Mouse (Mus musculus): ENCODE measurements around the gene Slc8a1. TPM values are rescaled to one million over a fixed set of nuclear protein-coding genes. Genes with fewer than 3 reads are reported as not detected.
A peak's percentile ranks its signal among the peaks of the same experiment; 100 is the strongest.

Slc8a1 gene
- total RNA-seq, 1 experiment, result 0.71 TPM

DNA sequence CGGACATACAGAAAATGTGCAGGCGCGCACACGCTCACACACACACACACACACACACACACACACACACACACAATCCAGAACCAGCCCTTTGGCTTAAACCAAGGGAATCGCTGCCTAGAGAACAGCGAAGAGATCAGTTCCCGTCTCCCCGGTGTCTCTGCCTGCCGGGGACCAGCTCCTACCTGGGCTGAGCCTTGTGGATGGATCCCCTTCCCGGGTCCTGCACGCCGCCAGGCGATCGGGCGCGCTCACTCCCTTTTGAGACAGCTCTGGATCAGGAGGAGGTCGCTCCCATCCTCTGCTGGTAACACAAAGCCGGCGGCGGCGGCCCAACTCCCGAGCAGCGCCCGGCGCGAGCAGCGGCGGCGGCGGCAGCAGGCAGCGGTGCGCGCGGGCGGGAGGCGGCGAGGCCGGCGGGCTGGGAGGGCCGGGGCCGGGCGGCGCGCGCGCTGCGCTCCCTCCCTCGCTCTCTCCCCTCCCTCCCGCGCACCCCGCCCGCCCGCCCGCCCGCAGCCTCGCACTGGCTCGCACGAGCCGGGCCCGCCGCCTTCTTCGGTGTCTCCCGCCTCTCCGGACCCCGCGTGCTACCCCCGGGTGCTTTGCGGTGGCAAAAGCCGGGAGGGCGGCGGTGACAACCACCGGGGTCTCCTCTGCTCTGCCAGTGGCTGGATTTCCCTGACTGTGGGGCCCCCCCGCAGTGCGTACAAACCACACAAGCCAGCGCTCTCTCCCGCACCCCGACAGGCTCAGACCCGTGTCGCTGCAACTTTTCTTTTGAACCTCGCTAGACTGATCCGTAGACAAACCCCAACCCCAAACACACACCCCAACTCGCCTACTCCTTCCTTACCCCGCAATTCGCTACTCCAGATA is 68.1 kb downstream of the Slc8a1 start:
- TF ChIP-seq MAFK (IDR thresholded peaks at IDR 0.05; ENCODE audit: insufficient read depth, low read depth, low read length), result no peak
- no peak for TF ChIP-seq ZC3H11A (IDR thresholded peaks at IDR 0.05; ENCODE audit: borderline replicate concordance, low read depth, low read length)
- TF ChIP-seq ZNF384 (IDR thresholded peaks at IDR 0.05; ENCODE audit: low read depth, low read length), result no peak
- no peak for TF ChIP-seq HCFC1 (IDR thresholded peaks at IDR 0.05; ENCODE audit: borderline replicate concordance, insufficient read depth, low read length)
- TF ChIP-seq CHD2 (IDR thresholded peaks at IDR 0.05; ENCODE audit: low read depth, low read length), result no peak
- in situ Hi-C loops (cut with MboI; ENCODE audit: low sequenced_read_pairs in 2 of 2, unreplicated experiment in 2 of 2), result no loop called here

DNA sequence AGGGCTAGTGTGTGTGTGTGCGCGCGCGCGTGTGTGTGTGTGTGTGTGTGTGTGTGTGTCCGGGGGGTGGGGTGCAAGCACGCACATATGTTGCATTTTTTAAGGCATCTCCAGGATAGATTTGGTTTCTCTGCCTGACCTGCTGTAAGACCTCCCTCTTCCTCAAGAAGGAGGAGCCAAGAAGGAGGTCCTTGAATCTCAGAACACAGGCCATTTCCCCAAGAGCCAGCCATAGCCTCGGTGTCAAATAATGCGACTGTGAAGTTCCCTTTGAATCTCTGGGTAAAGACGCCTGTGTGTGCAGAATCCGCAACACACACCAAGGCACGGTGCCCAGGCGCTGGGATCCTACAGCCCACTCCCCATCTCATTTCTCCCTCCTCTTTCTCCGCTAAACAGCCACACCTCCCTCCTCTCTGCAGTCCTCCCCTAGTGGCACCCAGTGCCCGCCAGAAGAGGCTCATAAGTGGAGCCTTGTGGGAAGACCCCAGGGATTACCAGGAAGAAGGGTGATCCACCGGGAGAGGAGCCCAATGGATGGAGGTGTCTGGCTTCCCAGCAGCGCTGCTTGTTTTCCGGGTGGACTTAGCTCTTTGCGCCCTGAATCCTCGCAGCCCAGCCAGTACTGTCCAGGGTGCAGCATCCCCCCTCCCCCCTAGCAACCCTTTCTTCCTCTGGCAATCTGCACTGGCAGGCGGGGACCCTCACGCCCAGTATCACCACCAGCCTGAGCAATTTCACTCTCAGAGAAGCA is 68.9 kb downstream of the Slc8a1 start:
- Histone ChIP-seq H3K4me1 (ENCODE audit: control insufficient read depth in 2 of 2, insufficient read depth in 2 of 2, low read length in 2 of 2, poor library complexity in 1 of 2) (peaks cover 0 to 2% of the 10 kb centered on the region in 2 experiments; a peak in 1 of 4 replicates), H3K4me3 (ENCODE audit: insufficient read depth in 1 of 2, low read depth in 1 of 2, low read length in 2 of 2, poor library complexity in 1 of 2, severe bottlenecking in 1 of 2) (peak overlapping the region; percentile 61 to 71), H3K36me3 (ENCODE audit: control insufficient read depth, insufficient read depth, low read length, poor library complexity, severe bottlenecking) (no peaks in the 10 kb centered on the region), H3K9ac (ENCODE audit: insufficient read depth, low read depth, low read length, poor library complexity, severe bottlenecking) (peak overlapping the region; percentile 58; the same call in 1 of the 2 replicates), H3K9me3 (ENCODE audit: control insufficient read depth, insufficient read depth, low read depth, low read length) (no peaks in the 10 kb centered on the region), H3K27ac (ENCODE audit: insufficient read depth, low read depth, low read length, poor library complexity, severe bottlenecking) (no peak overlapping the region)
- TF ChIP-seq HCFC1 (IDR thresholded peaks at IDR 0.05; ENCODE audit: borderline replicate concordance, insufficient read depth, low read length) (no peak), ZC3H11A (IDR thresholded peaks at IDR 0.05; ENCODE audit: borderline replicate concordance, low read depth, low read length) (no peak), ZNF384 (IDR thresholded peaks at IDR 0.05; ENCODE audit: low read depth, low read length) (no peak), MAFK (IDR thresholded peaks at IDR 0.05; ENCODE audit: insufficient read depth, low read depth, low read length) (no peak), CHD2 (IDR thresholded peaks at IDR 0.05; ENCODE audit: low read depth, low read length) (no peak)
- DNase-seq (ENCODE audit: low read depth, low spot score), result no peak
- in situ Hi-C loops (cut with MboI; ENCODE audit: low sequenced_read_pairs in 2 of 2, unreplicated experiment in 2 of 2), result no loop called here

More for the DNA sequence above, 68.1 kb downstream of the Slc8a1 start:
- H3K27ac ChIP-seq (ENCODE audit: insufficient read depth, low read depth, low read length, poor library complexity, severe bottlenecking), result no peak overlapping the region
- no peaks in the 10 kb centered on the region for H3K9me3 ChIP-seq (ENCODE audit: control insufficient read depth, insufficient read depth, low read depth, low read length)
- peak overlapping the region; percentile 65 to 71 for H3K4me3 ChIP-seq (ENCODE audit: insufficient read depth in 1 of 2, low read depth in 1 of 2, low read length in 2 of 2, poor library complexity in 1 of 2, severe bottlenecking in 1 of 2)
- H3K36me3 ChIP-seq (ENCODE audit: control insufficient read depth, insufficient read depth, low read length, poor library complexity, severe bottlenecking), result no peaks in the 10 kb centered on the region
- DNase-seq (ENCODE audit: low read depth, low spot score), result peak; percentile 33
- peak overlapping the region; percentile 58; the same call in 1 of the 2 replicates for H3K9ac ChIP-seq (ENCODE audit: insufficient read depth, low read depth, low read length, poor library complexity, severe bottlenecking)
- H3K4me1 ChIP-seq (ENCODE audit: control insufficient read depth in 2 of 2, insufficient read depth in 2 of 2, low read length in 2 of 2, poor library complexity in 1 of 2), result peaks cover 0 to 2% of the 10 kb centered on the region in 2 experiments; a peak in 1 of 4 replicates

DNA sequence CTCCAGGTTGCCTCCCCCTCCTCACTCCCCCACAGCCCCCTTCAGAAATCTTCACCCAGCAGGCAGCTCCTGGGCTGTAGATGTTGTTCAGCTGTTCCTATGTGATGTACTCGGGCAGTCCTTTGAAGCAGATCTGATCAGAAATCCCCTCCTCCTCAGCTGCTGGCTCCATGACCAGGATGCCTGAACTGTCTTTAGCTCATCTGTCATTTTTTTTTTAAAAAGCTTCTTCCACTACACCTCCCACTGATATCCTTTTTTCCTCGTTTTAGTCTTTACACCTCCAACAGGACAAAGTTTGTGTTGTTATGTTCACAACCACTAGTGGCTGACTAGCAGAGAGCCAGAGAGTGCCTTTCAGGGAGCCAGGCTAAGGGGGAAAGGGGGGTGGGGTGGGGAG is 69.7 kb downstream of the Slc8a1 start:
- in situ Hi-C loops (cut with MboI; ENCODE audit: low sequenced_read_pairs in 2 of 2, unreplicated experiment in 2 of 2), result no loop called here

DNA sequence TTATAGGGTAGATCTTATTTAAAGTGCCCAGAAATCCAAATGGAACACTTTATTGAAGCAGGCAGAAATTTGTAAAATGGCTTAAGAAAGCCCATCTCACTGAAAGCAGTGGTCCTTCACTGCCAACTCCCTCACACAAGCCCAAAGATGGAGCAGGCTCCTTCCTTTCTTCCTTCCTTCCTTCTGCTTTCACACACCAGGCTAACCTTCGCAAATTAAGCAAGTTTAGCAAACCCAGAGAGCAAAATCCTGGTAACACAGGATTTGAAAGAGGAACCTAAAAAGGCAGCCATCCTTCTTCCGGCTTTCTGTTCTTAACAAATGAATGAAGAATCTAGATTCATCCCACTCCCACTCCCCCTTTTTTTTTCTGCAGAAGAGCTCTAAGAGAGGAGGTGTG is 70.2 kb downstream of the Slc8a1 start:
- Histone ChIP-seq H3K4me1 (ENCODE audit: control insufficient read depth in 2 of 2, insufficient read depth in 2 of 2, low read length in 2 of 2, poor library complexity in 1 of 2) (peaks cover 0 to 2% of the 10 kb centered on the region in 2 experiments; a peak in 1 of 4 replicates), H3K9ac (ENCODE audit: insufficient read depth, low read depth, low read length, poor library complexity, severe bottlenecking) (no peak overlapping the region), H3K27ac (ENCODE audit: insufficient read depth, low read depth, low read length, poor library complexity, severe bottlenecking) (no peak overlapping the region), H3K9me3 (ENCODE audit: control insufficient read depth, insufficient read depth, low read depth, low read length) (no peaks in the 10 kb centered on the region), H3K4me3 (ENCODE audit: insufficient read depth in 1 of 2, low read depth in 1 of 2, low read length in 2 of 2, poor library complexity in 1 of 2, severe bottlenecking in 1 of 2) (no peak overlapping the region), H3K36me3 (ENCODE audit: control insufficient read depth, insufficient read depth, low read length, poor library complexity, severe bottlenecking) (no peaks in the 10 kb centered on the region)
- DNase-seq (ENCODE audit: low read depth, low spot score), result no peak
- TF ChIP-seq ZNF384 (IDR thresholded peaks at IDR 0.05; ENCODE audit: low read depth, low read length) (no peak), HCFC1 (IDR thresholded peaks at IDR 0.05; ENCODE audit: borderline replicate concordance, insufficient read depth, low read length) (no peak), MAFK (IDR thresholded peaks at IDR 0.05; ENCODE audit: insufficient read depth, low read depth, low read length) (no peak), CHD2 (IDR thresholded peaks at IDR 0.05; ENCODE audit: low read depth, low read length) (no peak), ZC3H11A (IDR thresholded peaks at IDR 0.05; ENCODE audit: borderline replicate concordance, low read depth, low read length) (no peak)
- in situ Hi-C loops (cut with MboI; ENCODE audit: low sequenced_read_pairs in 2 of 2, unreplicated experiment in 2 of 2), result no loop called here

More for the DNA sequence above, 69.7 kb downstream of the Slc8a1 start:
- H3K27ac ChIP-seq (ENCODE audit: insufficient read depth, low read depth, low read length, poor library complexity, severe bottlenecking), result no peak overlapping the region
- H3K4me3 ChIP-seq (ENCODE audit: insufficient read depth in 1 of 2, low read depth in 1 of 2, low read length in 2 of 2, poor library complexity in 1 of 2, severe bottlenecking in 1 of 2), result no peak overlapping the region
- TF ChIP-seq HCFC1 (IDR thresholded peaks at IDR 0.05; ENCODE audit: borderline replicate concordance, insufficient read depth, low read length) (no peak), ZNF384 (IDR thresholded peaks at IDR 0.05; ENCODE audit: low read depth, low read length) (no peak), MAFK (IDR thresholded peaks at IDR 0.05; ENCODE audit: insufficient read depth, low read depth, low read length) (no peak), ZC3H11A (IDR thresholded peaks at IDR 0.05; ENCODE audit: borderline replicate concordance, low read depth, low read length) (no peak), CHD2 (IDR thresholded peaks at IDR 0.05; ENCODE audit: low read depth, low read length) (no peak)
- H3K9ac ChIP-seq (ENCODE audit: insufficient read depth, low read depth, low read length, poor library complexity, severe bottlenecking), result no peak overlapping the region
- no peaks in the 10 kb centered on the region for H3K9me3 ChIP-seq (ENCODE audit: control insufficient read depth, insufficient read depth, low read depth, low read length)
- no peaks in the 10 kb centered on the region for H3K36me3 ChIP-seq (ENCODE audit: control insufficient read depth, insufficient read depth, low read length, poor library complexity, severe bottlenecking)
- peaks cover 0 to 2% of the 10 kb centered on the region in 2 experiments; a peak in 1 of 4 replicates for H3K4me1 ChIP-seq (ENCODE audit: control insufficient read depth in 2 of 2, insufficient read depth in 2 of 2, low read length in 2 of 2, poor library complexity in 1 of 2)
- DNase-seq (ENCODE audit: low read depth, low spot score), result no peak

Data from ES-E14 (cell line).